Mouse (Mus musculus): ENCODE measurements at regions not wholly inside any gene's neighbourhood (a gene's known extent, or its start where the extent isn't known, plus 50 kb on each side); places are given as distances from the start of the nearest gene placed in this dataset.

DNA sequence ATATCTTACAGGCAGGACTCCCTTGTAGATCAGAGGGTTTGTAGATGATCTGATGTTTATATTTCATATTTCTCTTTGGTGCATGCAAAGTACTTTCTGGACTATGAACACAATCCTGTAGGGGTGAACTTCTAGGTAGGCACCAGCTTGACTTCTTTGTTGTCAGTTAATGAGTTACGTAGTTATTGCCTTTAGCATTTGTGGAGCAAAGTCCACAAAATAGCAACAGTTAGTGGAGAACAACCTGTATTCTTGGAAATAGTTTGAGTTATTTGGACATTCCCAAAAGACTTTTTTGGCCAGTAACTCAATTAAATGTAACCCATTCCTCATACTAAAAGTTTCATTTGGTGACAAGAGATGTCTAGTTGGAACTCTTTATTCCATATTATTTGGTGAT lies 306.0 kb downstream of the Gm6377 start:
- no peak for DNase-seq (ENCODE audit: low read depth)

DNA sequence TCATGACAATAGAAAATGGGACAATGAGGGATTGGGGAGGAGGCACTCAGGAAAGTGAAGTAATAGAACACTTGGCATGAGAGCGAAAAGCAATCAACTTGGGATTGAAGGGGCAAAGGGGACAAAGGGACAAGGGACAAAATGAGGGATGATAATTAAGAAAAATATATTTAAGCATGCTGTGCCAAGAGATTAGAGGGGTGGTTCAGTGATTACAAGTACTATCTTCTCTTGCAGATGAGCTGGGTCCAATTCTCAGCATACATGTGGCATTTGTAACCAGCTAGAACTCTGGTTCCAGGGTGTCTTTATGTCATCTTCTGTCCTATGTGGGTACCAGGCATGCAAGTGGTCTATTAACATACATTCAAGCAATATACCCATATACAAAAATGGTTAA lies 355.9 kb downstream of the Gm6377 start:
- no peak for DNase-seq (ENCODE audit: low read depth)

DNA sequence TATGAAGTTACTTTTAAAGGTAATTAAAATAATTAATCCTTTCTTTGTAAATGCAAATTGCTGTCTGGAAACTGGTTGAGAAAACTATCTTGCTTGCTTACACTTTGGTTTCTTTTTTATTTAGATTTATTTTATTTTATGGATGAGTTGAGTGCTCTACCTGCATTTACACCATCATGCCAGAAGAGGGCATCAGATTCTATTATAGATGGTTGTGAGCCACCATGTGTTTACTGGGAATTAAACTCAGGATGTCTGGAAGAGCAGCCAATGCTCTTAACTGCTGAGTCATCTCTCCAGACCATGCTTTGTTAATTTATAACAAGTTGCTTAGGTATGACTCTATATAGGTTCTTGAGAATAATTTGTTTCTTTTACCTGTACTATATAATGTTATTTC lies 390.8 kb downstream of the Gm6377 start:
- peak; percentile 1 for DNase-seq (ENCODE audit: low read depth)

DNA sequence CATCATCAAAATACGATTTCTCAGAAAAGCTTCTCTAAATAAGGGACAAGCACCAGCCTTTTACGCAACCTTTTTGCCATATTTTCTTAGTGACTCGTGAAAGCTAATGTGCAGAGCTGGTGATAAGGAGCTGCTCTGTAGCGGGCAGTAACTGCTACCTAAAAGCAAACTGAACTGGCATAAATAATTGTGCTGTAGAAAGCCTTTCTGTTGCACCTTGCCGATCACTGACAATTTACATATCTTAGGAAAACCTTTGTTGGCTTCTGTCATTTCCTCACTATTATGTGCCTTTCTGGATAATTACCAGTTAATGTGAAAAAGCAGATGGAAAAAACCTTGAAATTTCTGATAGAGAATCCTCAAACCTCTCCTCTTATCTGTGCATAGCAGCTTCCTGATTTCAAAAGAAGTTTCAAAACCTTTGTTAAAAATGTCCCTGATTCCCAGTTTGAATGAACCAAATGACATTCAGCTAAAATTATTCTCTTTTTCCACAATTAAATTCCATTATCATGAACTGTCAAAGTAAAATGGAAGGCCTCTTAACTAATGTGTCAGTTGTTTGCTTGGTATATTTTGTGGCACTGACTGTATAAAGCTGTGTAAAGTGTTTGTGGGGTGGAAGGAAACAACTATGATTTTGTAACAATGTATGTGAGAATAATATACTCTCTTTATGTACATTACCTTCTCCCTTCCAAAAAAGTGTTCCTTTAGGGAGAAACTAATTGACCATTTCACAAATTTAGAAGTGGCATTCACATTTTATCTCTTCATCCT lies 430.6 kb downstream of the Gm6377 start:
- DNase-seq (ENCODE audit: low read depth), result no peak
